Mouse (Mus musculus): Measurements from ENCODE around the gene Vmn1r66.
"Not testable (repeated sequence)": the region's sequence is repeated elsewhere in the genome, so short reads cannot be mapped to it uniquely, and the experiment has no call there.

The Vmn1r66 gene

DNA sequence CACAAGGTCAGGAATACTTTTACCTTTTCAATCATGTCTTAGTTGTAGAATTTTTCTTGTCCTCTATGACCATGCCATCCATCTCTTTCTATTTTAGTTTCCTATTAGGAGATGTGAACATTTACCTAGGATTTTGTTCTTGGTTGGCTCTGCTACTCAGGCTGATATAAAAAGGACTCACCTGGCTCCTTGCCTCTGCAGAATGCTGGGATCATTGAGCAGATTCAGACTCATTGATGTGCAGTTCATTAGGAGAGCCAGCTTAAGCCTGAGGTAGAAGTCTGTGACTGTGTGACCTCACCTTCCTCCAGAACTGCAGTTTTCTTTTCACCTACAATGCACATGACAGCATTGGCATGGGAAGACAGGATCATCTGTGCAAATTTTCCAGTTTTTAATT is at the start of gene Vmn1r66:
Gene Vmn1r66, minus strand, starts transcription at position 101 of the 400 bp plus-strand sequence.
- no peak for DNase-seq (ENCODE audit: low spot score)

DNA sequence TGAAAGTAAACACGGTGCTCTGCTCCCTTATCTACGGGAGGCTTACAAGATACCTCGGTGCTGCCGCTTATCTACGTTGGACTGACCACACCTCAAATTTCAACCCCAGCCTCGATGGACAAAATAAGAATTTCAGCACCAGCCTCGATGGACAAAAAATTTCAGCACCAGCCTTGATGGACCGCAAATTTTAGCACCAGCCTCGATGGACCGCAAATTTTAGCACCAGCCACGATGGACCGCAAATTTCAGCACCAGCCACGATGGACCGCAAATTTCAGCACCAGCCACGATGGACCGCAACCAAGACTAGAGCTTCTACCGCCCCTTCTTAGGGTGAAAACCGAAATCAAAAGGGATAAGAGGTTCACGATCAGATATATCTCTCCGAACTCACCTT is 47.7 kb upstream of the Vmn1r66 start:
- DNase-seq (ENCODE audit: low spot score), result not testable (repeated sequence)

DNA sequence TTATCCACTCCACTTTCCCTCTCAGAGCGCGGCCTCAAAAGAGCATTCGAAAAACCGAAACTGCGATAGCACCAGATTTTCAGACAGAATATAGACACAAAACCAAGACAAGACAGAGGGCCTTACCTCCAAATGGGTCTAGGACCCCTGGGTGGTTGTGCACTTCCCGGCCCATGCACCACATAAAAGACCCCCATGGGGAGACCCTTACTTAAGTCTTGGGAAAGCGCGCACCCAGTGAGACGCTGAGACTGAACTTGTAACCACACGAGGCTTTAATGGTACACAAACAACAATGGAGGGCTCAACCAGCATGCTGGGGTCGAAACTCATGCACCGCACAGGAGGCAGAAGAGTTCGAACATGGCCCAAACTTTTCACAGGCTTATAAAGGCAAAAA is 25.7 kb downstream of the Vmn1r66 start:
- no peak for DNase-seq (ENCODE audit: low spot score)

GRCm38 (mm10) chr7:10249146-10249545 is 28.7 kb downstream of the Vmn1r66 start:
- DNase-seq (ENCODE audit: low spot score), result no peak
